Mouse (Mus musculus): ENCODE data around the gene Nckipsd. TPM values are rescaled to one million over a fixed set of nuclear protein-coding genes. Genes with fewer than 3 reads are reported as not detected.

The Nckipsd gene
- polyA plus RNA-seq, 1 experiment from 2014 or later: 34.9 TPM

DNA sequence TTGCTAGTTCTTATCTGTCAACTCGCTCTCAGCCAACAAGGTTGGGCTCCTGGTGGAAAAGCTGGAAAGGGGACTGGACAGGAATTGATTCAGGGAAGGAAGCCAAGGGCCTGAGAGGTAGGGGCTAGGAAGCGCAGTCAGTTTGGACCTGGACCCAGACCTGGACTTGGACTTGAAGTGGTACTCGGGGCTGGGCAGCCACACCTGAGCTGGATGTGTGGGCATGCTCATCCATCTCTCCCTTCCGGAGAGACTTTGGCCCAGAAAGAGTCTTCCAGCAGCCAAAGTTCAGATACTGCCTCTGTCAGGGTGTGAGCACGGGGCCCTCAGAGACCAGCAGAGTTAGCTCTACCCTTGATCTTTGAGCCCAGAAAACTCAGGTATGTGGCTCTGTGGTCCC lies 47.2 kb downstream of the Nckipsd start:
- ATAC-seq (replicated peaks): no peak
- Histone ChIP-seq H3K4me1 (peaks cover 19% of the 10 kb centered on the region), H3K27me3 (replicated peaks) (0 out of 2 replicates have a peak, but pooled peaks cover 4% of the 10 kb centered on the region), H3K4me2 (peak overlapping the region; percentile 94; the same call in 1 of the 2 replicates), H3K9me3 (no peaks in the 10 kb centered on the region), H3K27ac (no peak overlapping the region), H3K36me3 (replicated peaks) (peaks cover 14% of the 10 kb centered on the region), H3K4me3 (no peak overlapping the region), H3K9ac (no peak overlapping the region)
- 68% methylated on average over 5 of the region's 5 CpGs for WGBS

GRCm38 (mm10) chr9:108858792-108859527 lies 50.8 kb downstream of the Nckipsd start:
- Histone ChIP-seq H3K27ac (no peak overlapping the region), H3K27me3 (replicated peaks) (0 out of 2 replicates have a peak, but pooled peaks cover 4% of the 10 kb centered on the region), H3K9me3 (no peaks in the 10 kb centered on the region), H3K9ac (no peak overlapping the region), H3K4me1 (peaks cover 10% of the 10 kb centered on the region; the same call in 1 of the 2 replicates), H3K36me3 (replicated peaks) (peaks cover 13% of the 10 kb centered on the region; the same call in 1 of the 2 replicates), H3K4me2 (no peak overlapping the region), H3K4me3 (no peak overlapping the region)
- WGBS: 81% methylated on average over 8 of the region's 8 CpGs
- ATAC-seq (replicated peaks): no peak

Small RNA genes within 50 kb of the gene (microRNA-seq; reads per million reads assigned to microRNA genes)
- not detected for gene Gm23156

Other genes starting within 250 kb of the Nckipsd start
- 101 TPM in 2 replicates for gene Impdh2, start 248.1 kb upstream of the Nckipsd start, polyA plus RNA-seq (2015; fragmentation: Nextera tagmentation; extraction: Ambion mirVana)
- 75.2 and 76.8 TPM in 2 replicates for gene Ndufaf3, start 240.9 kb upstream of the Nckipsd start, polyA plus RNA-seq (2015; fragmentation: Nextera tagmentation; extraction: Ambion mirVana)
- gene Dalrd3, start 238.5 kb upstream of the Nckipsd start, polyA plus RNA-seq (2015; fragmentation: Nextera tagmentation; extraction: Ambion mirVana): 336 and 351 TPM in 2 replicates
- gene Wdr6, start 229.6 kb upstream of the Nckipsd start, polyA plus RNA-seq (2015; fragmentation: Nextera tagmentation; extraction: Ambion mirVana): 404 and 429 TPM in 2 replicates
- gene P4htm, start 210.7 kb upstream of the Nckipsd start, polyA plus RNA-seq (2015; fragmentation: Nextera tagmentation; extraction: Ambion mirVana): 32.7 and 38.5 TPM in 2 replicates
- gene Arih2, start 159.0 kb upstream of the Nckipsd start, polyA plus RNA-seq (2015; fragmentation: Nextera tagmentation; extraction: Ambion mirVana): 51.7 and 53.3 TPM in 2 replicates
- 43.2 and 45.1 TPM in 2 replicates for gene Slc25a20, start 146.3 kb upstream of the Nckipsd start, polyA plus RNA-seq (2015; fragmentation: Nextera tagmentation; extraction: Ambion mirVana)
- gene Prkar2a, start 119.1 kb upstream of the Nckipsd start, polyA plus RNA-seq (2015; fragmentation: Nextera tagmentation; extraction: Ambion mirVana): 67.7 and 68.4 TPM in 2 replicates
- gene Ip6k2, start 24.6 kb upstream of the Nckipsd start, polyA plus RNA-seq (2015; fragmentation: Nextera tagmentation; extraction: Ambion mirVana): 230 and 239 TPM in 2 replicates
- gene Celsr3, start 18.0 kb downstream of the Nckipsd start, polyA plus RNA-seq (2015; fragmentation: Nextera tagmentation; extraction: Ambion mirVana): 19.6 and 21.3 TPM in 2 replicates
- gene Slc26a6, start 44.9 kb downstream of the Nckipsd start, polyA plus RNA-seq (2015; fragmentation: Nextera tagmentation; extraction: Ambion mirVana): 16.7 and 17.8 TPM in 2 replicates
- 0.18 and 0.24 TPM in 2 replicates for gene Tmem89, start 106.3 kb downstream of the Nckipsd start, polyA plus RNA-seq (2015; fragmentation: Nextera tagmentation; extraction: Ambion mirVana)
- gene Uqcrc1, start 128.3 kb downstream of the Nckipsd start, polyA plus RNA-seq (2015; fragmentation: Nextera tagmentation; extraction: Ambion mirVana): 443 and 465 TPM in 2 replicates
- gene Col7a1, start 145.2 kb downstream of the Nckipsd start, polyA plus RNA-seq (2015; fragmentation: Nextera tagmentation; extraction: Ambion mirVana): 2.5 and 2.7 TPM in 2 replicates
- gene Ucn2, start 177.6 kb downstream of the Nckipsd start, polyA plus RNA-seq (2015; fragmentation: Nextera tagmentation; extraction: Ambion mirVana): not detected in 2 replicates
- 33.7 and 36.7 TPM in 2 replicates for gene Pfkfb4, start 183.4 kb downstream of the Nckipsd start, polyA plus RNA-seq (2015; fragmentation: Nextera tagmentation; extraction: Ambion mirVana)
- 66.0 and 68.4 TPM in 2 replicates for gene Shisa5, start 230.2 kb downstream of the Nckipsd start, polyA plus RNA-seq (2015; fragmentation: Nextera tagmentation; extraction: Ambion mirVana)

All from midbrain, embryonic 15.5 days (tissue).